Mouse (Mus musculus) left cerebral cortex, adult 18-20 months (tissue): ENCODE measurements around the gene Kndc1. TPM values are rescaled to one million over a fixed set of nuclear protein-coding genes. Genes with fewer than 3 reads are reported as not detected.
A peak's percentile ranks its signal among the peaks of the same experiment; 100 is the strongest.

Experiments used
- DNase-seq, 2 experiments: peaks; one replicate each; pipeline ENCODE4 v3.0.0; 2021 to 2022; ENCODE audit warnings: low spot score in 2 of 2, mixed read lengths in 1 of 2
- long read RNA-seq, 2 experiments: library from polyadenylated mRNA; stranded (forward); transcript quantifications; one replicate each; pipeline ENCODE4 v2.0.0; 2021
- total RNA-seq, 2 experiments: library from RNA; stranded (reverse); gene quantifications; 2 replicates each; pipeline ENCODE4 v1.2.3; 2021

The Kndc1 gene
- total RNA-seq: 10 to 100 TPM; 67.7 to 74.7 TPM
- long read RNA-seq, experiment 1, full-length matches to known transcripts: 9 of 41 reads
- long read RNA-seq, experiment 1, partial matches to known transcripts: 23 of 41 reads
- long read RNA-seq, experiment 1, other reads (novel, unspliced or antisense): 9 of 41 reads
- long read RNA-seq, experiment 2, full-length matches to known transcripts: 5 of 25 reads
- long read RNA-seq, experiment 2, partial matches to known transcripts: 16 of 25 reads
- long read RNA-seq, experiment 2, other reads (novel, unspliced or antisense): 4 of 25 reads

- DNase-seq: peak; percentile 79 to 87
Measured at GRCm38 (mm10) chr7:139894655-139895557, at the start of gene Kndc1. TSS of gene Kndc1 (plus strand) at chr7:139894696.

DNA sequence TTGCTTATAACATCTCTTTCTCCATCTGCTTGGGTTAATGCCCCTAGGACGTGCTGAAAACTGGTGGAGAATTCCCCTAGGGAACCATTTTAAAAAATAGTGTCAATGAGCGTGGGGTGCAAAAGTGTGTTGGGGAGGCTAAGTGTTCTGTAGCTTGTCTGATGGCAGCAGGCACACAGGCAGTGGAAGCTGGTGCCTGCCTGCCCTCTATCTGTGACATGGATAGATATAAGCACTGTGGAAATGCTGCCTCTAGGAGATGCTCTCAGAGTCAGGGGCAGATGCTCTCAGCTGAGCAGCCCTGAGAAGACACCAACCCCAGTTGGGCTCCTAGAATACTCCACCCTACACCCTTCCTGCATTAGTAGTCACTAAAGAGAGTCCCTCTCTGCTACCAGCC is 49.4 kb upstream of the Kndc1 start:
- no peak for DNase-seq

DNA sequence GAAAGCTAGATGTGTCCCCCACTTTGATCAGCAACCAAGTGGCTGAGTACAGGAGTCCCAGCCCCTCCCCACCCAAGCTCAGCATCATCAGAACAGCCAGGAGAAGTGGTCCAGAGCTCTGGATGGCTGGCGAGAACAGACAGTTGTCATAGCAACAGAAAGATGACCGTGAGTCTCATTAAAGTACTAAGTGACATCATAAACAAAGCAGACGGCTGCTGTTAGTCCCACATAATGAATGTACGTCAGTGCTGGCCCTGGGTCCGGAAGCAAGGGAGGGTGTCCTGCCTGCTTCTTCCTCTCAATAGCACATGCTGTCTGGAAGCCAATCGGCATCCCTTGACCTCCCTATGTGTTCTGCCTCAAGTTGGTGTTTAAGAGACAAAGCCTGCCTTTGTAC is 44.3 kb upstream of the Kndc1 start:
- DNase-seq: peak; percentile 28 to 38

DNA sequence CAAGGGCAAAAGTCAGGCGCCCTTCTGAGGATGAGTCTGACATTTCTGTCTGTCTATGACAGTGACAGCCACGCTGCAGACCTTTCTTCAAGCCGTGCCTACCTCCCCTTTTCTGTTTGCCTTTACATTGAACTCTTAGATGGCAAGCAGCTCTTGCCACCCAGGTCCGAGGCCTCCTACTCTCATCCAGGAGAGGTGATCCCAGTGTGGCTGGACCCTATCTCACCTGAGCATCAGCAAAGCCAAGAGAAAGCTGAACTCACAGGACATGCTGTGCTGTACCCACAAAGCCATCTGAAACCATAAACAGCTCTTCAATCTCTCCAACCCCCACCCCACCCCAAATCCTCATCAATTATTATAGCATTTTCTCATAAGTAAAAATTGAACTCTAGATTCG is 43.8 kb upstream of the Kndc1 start:
- no peak for DNase-seq

DNA sequence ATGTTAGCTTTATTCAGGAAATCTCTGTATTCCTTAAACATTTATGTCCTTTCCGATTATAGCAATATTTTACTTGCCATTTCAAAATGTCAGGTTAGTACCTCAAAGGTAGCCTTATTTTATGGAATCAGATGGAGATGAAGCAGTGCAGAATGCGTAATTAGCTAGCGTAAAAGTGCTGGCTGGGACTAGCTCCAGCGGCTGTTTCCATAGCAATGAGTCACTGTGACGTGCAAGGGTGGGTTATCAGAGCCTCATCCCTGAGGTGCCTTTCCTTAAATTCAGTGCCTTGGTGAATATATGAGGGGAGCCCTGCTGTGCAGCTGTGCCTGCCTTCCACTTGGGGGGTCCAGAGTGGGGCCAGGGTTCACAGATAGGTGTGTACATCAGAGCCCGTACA is 43.4 kb upstream of the Kndc1 start:
- peak; percentile 59 to 61 for DNase-seq

DNA sequence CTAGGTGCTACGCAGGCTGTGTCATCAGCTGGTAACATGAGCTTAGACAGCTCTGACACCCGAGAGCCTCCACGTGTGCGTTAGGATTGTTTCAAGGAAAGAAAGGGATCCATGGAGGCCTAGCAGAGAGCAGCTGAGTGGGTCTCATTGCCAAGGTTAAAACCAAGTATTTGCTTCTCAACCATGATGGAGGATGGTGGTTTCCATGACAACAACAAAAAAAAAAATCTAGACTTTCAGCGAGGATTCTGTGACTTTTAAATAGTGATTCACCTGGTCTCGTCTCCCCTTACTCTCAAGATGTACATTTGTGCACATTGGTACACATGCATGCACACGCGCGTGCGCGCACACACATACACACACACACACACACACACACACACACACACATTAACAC is 39.2 kb upstream of the Kndc1 start:
- DNase-seq: no peak

- DNase-seq: peak; percentile 79 to 83
Measured at GRCm38 (mm10) chr7:139861411-139861810, 33.1 kb upstream of the Kndc1 start.

GRCm38 (mm10) chr7:139863076-139863475 is 31.4 kb upstream of the Kndc1 start:
- no peak for DNase-seq

- DNase-seq: no peak
Measured at GRCm38 (mm10) chr7:139864253-139864652, 30.2 kb upstream of the Kndc1 start.

DNA sequence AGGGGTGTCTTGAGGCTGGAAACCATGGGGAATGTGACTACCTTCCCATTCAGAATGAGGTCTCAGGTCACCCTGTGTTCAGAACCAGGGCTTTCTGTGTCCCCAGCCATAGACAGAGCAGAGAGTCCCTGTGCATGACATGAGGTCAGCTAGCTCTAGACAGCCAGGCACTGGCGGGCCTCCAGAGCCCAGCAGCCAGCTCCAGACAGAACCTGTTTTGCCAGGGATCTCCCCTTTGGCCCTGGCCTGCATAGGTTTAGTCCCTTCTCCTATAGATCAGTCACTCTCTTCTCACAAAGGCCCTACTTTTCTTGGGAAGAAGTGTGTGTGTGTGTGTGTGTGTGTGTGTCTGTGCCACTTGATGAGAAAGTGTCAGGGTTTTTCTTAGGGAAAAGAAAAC is 29.6 kb upstream of the Kndc1 start:
- no peak for DNase-seq

DNA sequence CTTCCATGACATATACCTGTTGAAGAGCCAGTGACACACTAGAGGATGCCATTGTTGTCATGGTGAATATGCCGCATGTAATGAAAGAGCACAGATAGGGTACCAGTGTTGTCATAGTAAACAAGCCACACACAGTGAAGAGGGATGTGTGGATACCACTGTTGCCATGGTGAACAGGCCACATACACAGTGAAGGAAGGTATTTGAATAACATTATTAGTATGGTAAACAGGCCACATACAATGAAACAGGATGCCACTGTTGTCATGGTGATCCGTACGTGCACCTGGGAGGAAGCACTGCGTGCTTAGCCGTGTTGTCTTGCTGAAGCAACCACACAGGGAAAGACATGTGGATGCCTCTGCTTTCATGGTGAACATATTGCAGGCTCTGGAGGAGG is 23.5 kb upstream of the Kndc1 start:
- DNase-seq: no peak

GRCm38 (mm10) chr7:139877167-139877792 is 17.2 kb upstream of the Kndc1 start:
- peak; percentile 60 to 70 for DNase-seq

GRCm38 (mm10) chr7:139878122-139878521 is 16.4 kb upstream of the Kndc1 start:
- DNase-seq: peak in 1 of 2 experiments; percentile 35

- DNase-seq: no peak
Measured at GRCm38 (mm10) chr7:139878621-139879020, 15.9 kb upstream of the Kndc1 start.

- DNase-seq: no peak
Measured at GRCm38 (mm10) chr7:139883545-139883944, 11.0 kb upstream of the Kndc1 start.

DNA sequence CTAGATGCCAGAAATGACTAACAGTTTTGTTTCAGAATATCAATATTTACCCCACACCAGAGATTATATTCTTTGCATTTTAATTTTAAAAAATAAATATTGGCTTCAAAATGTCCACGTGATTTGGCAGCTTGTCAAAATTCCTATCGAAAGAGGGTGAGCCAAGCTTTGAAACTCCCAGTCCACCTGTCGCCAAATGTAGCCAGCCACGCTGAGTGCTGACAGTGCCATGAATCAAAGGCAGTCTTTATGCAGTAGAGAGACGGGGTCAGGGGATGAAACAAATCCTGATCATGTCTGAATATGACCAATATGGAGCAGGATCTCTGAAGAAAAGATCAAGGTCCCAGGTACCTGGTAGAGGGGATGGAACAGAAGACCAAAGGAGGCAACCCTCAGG is 2.7 kb upstream of the Kndc1 start:
- no peak for DNase-seq

DNA sequence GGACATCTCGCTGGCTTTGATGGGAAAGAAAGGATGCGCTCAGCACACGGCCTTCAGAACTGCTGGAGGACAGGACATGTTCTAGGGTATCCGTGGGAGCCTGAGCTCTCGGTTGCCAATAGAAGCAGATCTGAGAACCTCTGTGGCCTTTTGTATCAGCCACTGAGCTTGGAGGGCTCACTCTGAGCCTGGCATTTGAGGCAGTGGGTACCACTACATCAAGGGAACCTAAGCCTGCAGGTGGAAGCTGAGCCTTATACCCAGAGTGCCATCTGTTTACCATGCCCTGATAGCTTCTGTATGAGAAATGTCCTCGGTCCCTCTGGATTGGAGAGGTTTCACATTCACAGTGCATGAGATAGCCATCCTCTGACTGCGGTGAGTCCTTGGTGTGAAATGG is 1.8 kb downstream of the Kndc1 start:
- DNase-seq: no peak

GRCm38 (mm10) chr7:139896796-139897195 is 2.3 kb downstream of the Kndc1 start:
- DNase-seq: no peak

GRCm38 (mm10) chr7:139898606-139899005 is 4.1 kb downstream of the Kndc1 start:
- no peak for DNase-seq

GRCm38 (mm10) chr7:139899505-139899904 is 5.0 kb downstream of the Kndc1 start:
- peak; percentile 57 to 68 for DNase-seq

DNA sequence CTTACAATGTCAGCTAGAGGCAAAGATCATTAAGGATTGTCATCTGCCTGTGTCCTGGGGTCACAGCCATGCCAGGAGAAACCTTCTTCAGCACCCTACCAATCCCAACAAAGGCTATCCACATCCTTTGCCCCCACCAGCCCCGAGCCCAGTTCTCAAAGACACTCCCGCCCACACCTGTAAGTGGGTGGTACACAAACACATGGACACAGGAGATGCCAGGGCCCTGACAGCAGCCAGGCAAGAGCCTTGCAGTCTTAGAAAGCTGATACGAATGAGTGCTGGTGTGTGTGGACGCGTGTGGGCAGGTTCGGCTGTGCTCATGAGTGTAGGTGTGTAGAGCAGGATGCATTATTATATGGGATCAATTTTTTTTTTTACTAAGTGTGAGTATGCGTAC is 6.0 kb downstream of the Kndc1 start:
- no peak for DNase-seq

- no peak for DNase-seq
Measured at GRCm38 (mm10) chr7:139900896-139901295, 6.4 kb downstream of the Kndc1 start.
